Mouse (Mus musculus): ENCODE results near the gene Dolpp1.

Gene Dolpp1

GRCm38 (mm10) chr2:30440701-30441517, 48.9 kb downstream of the Dolpp1 start:
- peak; percentile 48 for DNase-seq (ENCODE audit: low spot score in 2 of 2)

DNA sequence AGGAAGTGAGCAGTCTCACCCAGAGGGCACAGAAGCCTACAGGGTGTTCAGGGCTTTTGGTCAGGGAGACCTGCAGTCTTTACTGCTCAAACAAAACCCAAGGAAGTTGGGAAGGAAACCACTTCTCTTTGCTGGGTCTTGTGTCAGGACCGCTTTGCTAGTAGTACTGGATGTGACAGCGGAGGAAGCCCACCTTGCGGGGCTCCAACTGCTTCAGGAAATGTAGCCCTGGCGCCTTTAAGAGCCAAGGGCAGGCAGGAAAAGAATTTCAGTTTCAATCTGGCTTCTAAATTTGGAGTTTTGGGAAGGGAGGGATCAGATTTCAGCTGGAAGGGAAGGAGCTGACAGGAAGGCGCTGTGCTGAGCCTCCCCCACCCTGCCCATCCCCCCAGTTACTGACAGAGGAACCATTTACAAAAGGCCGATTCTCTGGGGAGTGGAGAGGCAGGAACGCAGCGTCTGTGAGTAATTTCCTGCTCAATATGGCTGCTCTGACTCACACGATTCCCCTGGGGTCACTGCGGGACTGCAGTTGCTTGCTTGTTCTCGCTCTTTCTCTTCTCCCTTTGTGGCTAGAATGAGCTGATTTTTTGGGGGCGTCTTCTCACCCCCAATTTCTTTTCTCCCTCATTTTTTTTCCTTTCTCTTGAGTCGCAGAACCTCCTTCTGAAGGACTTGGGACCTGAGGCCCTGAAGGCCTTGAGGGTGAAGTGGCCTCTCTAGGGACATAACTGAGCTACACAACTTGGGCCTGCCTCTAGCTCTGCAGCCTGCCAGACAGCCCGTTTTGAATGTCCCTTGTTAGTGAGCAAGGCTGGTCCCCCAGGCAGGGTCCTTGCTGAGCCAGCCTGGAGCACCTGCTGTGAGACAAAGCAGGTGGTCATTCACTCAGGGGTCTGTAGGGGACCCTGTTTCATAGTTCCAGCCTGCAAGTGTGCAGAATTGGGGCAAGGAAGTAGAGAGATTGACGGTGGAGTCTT, 49.8 kb downstream of the Dolpp1 start:
- DNase-seq (ENCODE audit: low spot score in 2 of 2), result peak; percentile 23 to 46

DNA sequence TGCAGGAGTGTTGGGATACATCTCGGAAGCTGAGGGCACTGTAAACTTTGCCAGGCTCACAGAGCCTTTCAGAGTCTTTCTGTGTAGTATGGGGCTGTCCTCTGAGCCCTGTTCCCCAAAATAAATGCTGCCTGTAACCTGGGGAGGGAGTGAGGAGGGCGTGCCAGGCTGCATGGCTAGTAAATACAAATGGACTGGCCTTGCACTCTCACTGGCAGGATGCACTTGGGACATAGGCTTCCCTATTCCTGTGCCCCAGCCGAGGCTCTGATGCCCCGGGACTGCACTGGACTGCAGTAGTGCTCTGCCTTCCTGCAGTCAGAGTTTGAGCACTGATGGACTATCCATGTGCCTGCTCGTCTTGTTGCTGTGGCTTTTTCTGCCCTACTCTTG, 50.4 kb downstream of the Dolpp1 start:
- DNase-seq (ENCODE audit: low spot score in 2 of 2), result no peak

DNA sequence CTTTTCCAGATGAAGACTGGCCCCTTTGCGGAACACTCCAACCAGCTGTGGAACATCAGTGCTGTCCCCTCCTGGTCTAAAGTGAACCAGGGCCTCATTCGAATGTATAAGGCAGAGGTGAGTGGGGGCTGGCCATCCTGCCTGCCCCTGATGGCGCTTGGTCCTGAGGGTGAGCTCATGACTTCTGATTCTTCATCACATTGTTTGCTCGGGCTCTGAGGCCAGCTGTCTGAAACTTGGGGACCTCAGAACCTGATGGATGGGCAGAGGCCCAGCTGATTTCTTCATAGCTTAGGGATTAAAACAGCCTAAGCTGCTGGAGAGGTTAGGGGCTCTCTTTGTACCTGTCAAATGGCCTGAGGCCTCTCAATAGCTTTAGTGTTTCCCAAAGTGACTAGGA, 51.2 kb downstream of the Dolpp1 start:
- no peak for DNase-seq (ENCODE audit: low spot score in 2 of 2)

GRCm38 (mm10) chr2:30444006-30444405, 52.0 kb downstream of the Dolpp1 start:
- DNase-seq (ENCODE audit: low spot score in 2 of 2), result no peak

- DNase-seq (ENCODE audit: low spot score in 2 of 2), result no peak
Observed at GRCm38 (mm10) chr2:30444450-30444849, 52.4 kb downstream of the Dolpp1 start.

DNA sequence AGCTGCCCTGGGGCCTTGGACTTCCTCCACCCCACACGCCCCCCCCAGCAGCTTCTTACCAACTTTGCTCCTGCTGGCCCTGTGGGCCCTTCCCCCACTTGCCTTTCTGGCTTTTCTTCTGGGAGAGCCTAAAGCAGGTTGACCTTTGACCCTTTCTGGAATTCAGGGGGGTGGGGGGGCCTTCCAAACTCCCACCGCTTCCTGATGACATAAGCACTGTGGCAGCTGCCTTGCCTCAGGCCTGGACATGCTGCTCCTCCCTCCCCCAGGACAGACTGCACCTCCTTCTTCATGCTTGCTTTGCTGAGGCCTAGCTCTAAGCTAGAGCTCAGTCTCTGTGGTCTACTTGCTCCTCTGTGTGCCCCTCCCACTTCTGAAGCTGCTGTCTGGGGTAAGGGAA, 53.3 kb downstream of the Dolpp1 start:
- DNase-seq (ENCODE audit: low spot score in 2 of 2), result no peak

DNA sequence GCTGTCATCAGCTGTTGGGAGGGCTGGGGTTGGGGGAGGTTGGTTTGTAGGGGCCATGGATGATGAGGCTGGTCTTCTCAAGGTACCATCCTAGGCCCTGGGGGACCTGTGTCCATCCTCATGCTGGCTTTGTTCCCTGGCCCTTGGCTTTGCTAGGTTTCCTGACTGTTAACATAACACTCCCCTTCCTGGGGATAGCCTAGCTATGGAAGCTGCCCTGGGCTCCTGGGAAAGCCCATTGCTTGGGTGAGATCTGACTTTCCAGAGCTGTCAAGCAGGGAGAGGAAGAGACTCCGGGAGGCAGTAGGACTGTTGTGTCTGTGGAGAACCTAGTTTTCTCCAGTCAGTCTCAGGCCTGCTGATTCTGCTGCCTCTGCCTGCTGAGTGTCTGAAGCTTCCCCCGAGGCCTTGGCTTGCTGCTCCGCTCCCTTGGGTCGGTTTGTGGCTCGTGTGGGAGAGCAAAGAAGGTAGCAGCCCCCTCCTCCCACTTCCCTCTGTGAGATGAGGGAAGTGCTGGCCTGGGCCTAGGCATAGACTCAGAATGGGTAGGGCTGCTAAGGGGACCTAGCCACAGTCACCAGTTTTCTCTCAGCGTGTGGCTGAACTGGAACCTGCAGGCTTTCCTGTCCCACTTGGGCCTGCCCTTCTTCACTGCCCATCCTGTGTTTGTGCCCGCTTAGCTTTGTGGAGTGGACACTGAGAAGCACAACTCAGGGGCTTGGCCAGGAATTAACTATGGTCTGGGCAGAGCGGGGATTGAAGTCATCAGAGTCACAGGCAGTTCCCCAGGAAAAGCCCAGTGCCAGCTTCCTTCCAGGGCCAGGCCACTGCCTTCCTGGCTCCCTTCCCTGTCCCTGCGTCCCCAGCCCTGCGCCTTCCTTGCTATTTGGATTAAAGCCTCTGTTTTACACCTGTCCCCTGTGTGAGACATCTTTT, 55.1 kb downstream of the Dolpp1 start:
- no peak for DNase-seq (ENCODE audit: low spot score in 2 of 2)

DNA sequence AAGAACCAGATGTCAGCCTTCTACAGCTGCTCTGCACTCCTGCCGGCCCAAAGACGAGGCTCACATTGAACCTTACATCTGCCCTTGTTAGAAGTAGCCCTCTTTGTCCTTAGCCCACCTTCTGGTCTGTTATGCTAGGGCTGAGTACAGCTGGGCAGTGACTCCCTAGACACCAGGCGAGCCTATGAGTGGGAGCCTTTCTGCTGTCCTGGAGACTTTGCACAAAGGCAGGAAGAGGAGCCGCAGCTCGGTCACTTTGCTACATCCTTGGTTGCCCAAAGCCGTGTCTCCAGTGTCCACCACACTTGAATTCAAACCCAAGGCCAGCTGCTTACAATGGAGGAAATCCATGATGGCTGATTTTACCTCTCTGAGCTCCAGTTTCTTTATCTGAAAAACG, 56.3 kb downstream of the Dolpp1 start:
- no peak for DNase-seq (ENCODE audit: low spot score in 2 of 2)

Measured in frontal cortex, postnatal 25 days (tissue).